Mouse (Mus musculus) cortical plate, adult 2 months (tissue): Measurements from ENCODE around the gene Dcaf5. TPM values are rescaled to one million over a fixed set of nuclear protein-coding genes. Genes with fewer than 3 reads are reported as not detected.

ENCODE experiments used
- H3K27ac ChIP-seq: fragments of 200-500 bp; 2 replicates; pipeline ENCODE4 v1.5.1; 2012; ENCODE audit warnings: low read length, control low read depth, inconsistent platforms; ENCODE audit not compliant: insufficient read depth
- H3K4me1 ChIP-seq: fragments of 200-500 bp; 2 replicates; pipeline ENCODE4 v1.6.1; 2011; ENCODE audit warnings: low read length; ENCODE audit not compliant: control insufficient read depth, insufficient read depth
- H3K4me3 ChIP-seq: fragments of 200-500 bp; 2 replicates; pipeline ENCODE4 v1.5.1; 2011; ENCODE audit warnings: mild to moderate bottlenecking, low read length, control low read depth; ENCODE audit not compliant: insufficient read depth
- CTCF ChIP-seq: fragments of 200-500 bp; IDR thresholded peaks from 2 replicates; pipeline ENCODE4 v1.5.1; 2011; ENCODE audit warnings: mild to moderate bottlenecking, control low read depth, low read length; ENCODE audit not compliant: insufficient read depth; ENCODE audit errors: extremely low read depth
- POLR2A ChIP-seq: fragments of 200-500 bp; IDR thresholded peaks from 2 replicates; pipeline ENCODE4 v1.6.1; 2011; ENCODE audit warnings: mild to moderate bottlenecking, low read length, control low read depth; ENCODE audit not compliant: insufficient read depth; ENCODE audit errors: extremely low read depth
- polyA plus RNA-seq: library from polyadenylated mRNA; depleted of rRNA; stranded (reverse); fragments of >200 nt; gene quantifications from 2 replicates; pipeline ENCODE4 v1.2.3, GENCODE M21; 2012

The Dcaf5 gene
- polyA plus RNA-seq, 1 experiment: 51.2 TPM

DNA sequence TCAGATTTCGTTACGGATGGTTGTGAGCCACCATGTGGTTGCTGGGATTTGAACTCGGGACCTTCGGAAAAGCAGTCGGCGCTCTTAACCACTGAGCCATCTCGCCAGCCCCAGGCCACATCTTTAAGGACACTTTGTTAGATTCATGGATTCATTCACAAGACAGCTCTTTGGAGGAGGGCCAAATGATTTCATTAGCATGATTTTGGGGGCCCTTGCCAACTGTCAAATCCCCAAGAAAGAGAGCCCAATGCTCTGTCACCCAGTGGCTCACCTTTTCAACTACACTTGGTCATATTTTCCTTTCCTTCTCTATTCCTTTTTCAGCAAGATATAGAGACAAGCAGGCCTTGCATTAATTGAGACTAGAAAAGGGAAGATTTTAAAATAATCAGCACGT lies 63.5 kb downstream of the Dcaf5 start:
- H3K27ac ChIP-seq: no peak overlapping the region
- no peak overlapping the region for H3K4me3 ChIP-seq
- TF ChIP-seq CTCF (no peak), POLR2A (no peak)
- H3K4me1 ChIP-seq: no peaks in the 10 kb centered on the region

GRCm38 (mm10) chr12:80367227-80367626 lies 69.2 kb downstream of the Dcaf5 start:
- TF ChIP-seq CTCF (no peak), POLR2A (no peak)
- Histone ChIP-seq H3K27ac (no peak overlapping the region), H3K4me1 (peaks cover 3% of the 10 kb centered on the region), H3K4me3 (no peak overlapping the region)

- no peak for TF ChIP-seq POLR2A
- TF ChIP-seq CTCF: no peak
- Histone ChIP-seq H3K4me1 (peaks cover 3% of the 10 kb centered on the region), H3K4me3 (no peak overlapping the region), H3K27ac (no peak overlapping the region)
Measured at GRCm38 (mm10) chr12:80366004-80366480, 70.4 kb downstream of the Dcaf5 start.

GRCm38 (mm10) chr12:80365345-80365744 lies 71.1 kb downstream of the Dcaf5 start:
- TF ChIP-seq POLR2A: no peak
- peaks cover 3% of the 10 kb centered on the region for H3K4me1 ChIP-seq
- no peak overlapping the region for H3K4me3 ChIP-seq
- peak overlapping the region; percentile 29; the same call in 1 of the 2 replicates for H3K27ac ChIP-seq

- Histone ChIP-seq H3K27ac (no peak overlapping the region), H3K4me1 (peaks cover 4% of the 10 kb centered on the region), H3K4me3 (no peak overlapping the region)
- TF ChIP-seq POLR2A (no peak), CTCF (no peak)
Measured at GRCm38 (mm10) chr12:80361655-80362054, 74.7 kb downstream of the Dcaf5 start.

DNA sequence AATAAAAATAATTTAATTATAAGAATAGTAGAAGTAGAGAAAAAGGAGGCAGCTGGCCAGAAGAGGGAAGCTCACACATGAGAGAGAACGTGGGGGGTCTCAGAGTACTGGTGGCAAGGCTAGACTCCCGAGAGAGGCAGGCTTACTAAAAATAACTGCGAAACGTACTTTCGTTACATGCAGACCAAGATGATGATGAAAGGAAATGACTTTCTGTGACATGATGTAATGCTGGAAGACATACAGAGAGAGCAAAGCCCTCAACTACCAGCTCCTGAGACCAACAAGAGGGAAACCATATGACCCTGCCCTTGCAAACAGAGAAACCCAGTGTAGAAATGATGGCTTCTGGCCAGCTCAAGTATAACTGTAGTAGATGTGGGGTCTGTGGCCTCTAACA lies 76.1 kb downstream of the Dcaf5 start:
- no peak overlapping the region for H3K4me3 ChIP-seq
- no peak for TF ChIP-seq POLR2A
- TF ChIP-seq CTCF: no peak
- peaks cover 1% of the 10 kb centered on the region; the same call in 1 of the 2 replicates for H3K4me1 ChIP-seq
- H3K27ac ChIP-seq: no peak overlapping the region

- H3K27ac ChIP-seq: no peak overlapping the region
- no peak for TF ChIP-seq POLR2A
- TF ChIP-seq CTCF: no peak
- no peak overlapping the region for H3K4me3 ChIP-seq
- H3K4me1 ChIP-seq: peaks cover 5% of the 10 kb centered on the region; the same call in 1 of the 2 replicates
Measured at GRCm38 (mm10) chr12:80344777-80345231, 91.6 kb downstream of the Dcaf5 start.

- Histone ChIP-seq H3K4me3 (no peak overlapping the region), H3K4me1 (peaks cover 7% of the 10 kb centered on the region), H3K27ac (no peak overlapping the region)
- TF ChIP-seq POLR2A (no peak), CTCF (no peak)
Measured at GRCm38 (mm10) chr12:80340936-80341335, 95.5 kb downstream of the Dcaf5 start.

- H3K4me1 ChIP-seq: peaks cover 1% of the 10 kb centered on the region; the same call in 1 of the 2 replicates
- H3K4me3 ChIP-seq: no peak overlapping the region
- TF ChIP-seq POLR2A (no peak), CTCF (no peak)
- no peak overlapping the region for H3K27ac ChIP-seq
Measured at GRCm38 (mm10) chr12:80334162-80334561, 102.2 kb downstream of the Dcaf5 start.

DNA sequence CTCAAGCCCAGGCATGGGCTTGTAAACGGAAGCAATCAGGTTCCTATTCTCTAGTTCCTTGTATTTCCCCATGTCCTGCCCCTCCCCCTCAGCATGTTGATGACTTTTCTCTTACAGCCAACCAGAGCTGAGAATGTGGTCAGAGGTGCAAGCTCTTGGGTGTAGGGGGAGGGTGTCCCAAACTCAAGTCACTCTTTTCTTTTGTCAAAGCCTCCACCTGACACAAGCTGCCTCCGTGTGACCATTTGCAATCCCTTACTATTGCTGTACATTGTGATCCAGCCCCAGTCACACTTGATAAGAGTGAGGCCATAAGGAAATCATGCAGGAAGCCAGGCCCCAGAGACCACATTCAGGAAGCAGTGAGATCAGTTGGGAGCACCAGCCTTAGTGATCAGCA lies 104.8 kb downstream of the Dcaf5 start:
- H3K27ac ChIP-seq: no peak overlapping the region
- TF ChIP-seq POLR2A (no peak), CTCF (no peak)
- H3K4me1 ChIP-seq: no peaks in the 10 kb centered on the region
- H3K4me3 ChIP-seq: no peak overlapping the region
